Mouse (Mus musculus) yolk sac, embryonic 10.5 days (tissue): Measurements from ENCODE around the gene Olfr1440.

Experiments
- DNase-seq: peaks from one replicate; pipeline ENCODE4 v3.0.0-alpha.2; 2017; ENCODE audit warnings: low spot score

Gene Olfr1440

GRCm38 (mm10) chr19:12386979-12387378, at the start of gene Olfr1440:
Olfr1440 (plus strand) TSS chr19:12387279.
- DNase-seq, result no peak

- no peak for DNase-seq
Observed at GRCm38 (mm10) chr19:12373004-12373403, 14.1 kb upstream of the Olfr1440 start.

- DNase-seq, result no peak
Observed at GRCm38 (mm10) chr19:12374465-12375025, 12.5 kb upstream of the Olfr1440 start.

GRCm38 (mm10) chr19:12413737-12414136, 26.7 kb downstream of the Olfr1440 start:
- no peak for DNase-seq

GRCm38 (mm10) chr19:12417361-12417760, 30.3 kb downstream of the Olfr1440 start, which contains the start of gene Olfr1441:
Olfr1441 (plus strand) TSS chr19:12417433.
- DNase-seq, result no peak

GRCm38 (mm10) chr19:12418312-12418711, 31.2 kb downstream of the Olfr1440 start:
- DNase-seq, result no peak

- DNase-seq, result no peak
Observed at GRCm38 (mm10) chr19:12420555-12420954, 33.5 kb downstream of the Olfr1440 start.

GRCm38 (mm10) chr19:12421680-12422079, 34.6 kb downstream of the Olfr1440 start:
- no peak for DNase-seq

GRCm38 (mm10) chr19:12427101-12427500, 40.0 kb downstream of the Olfr1440 start:
- no peak for DNase-seq

- no peak for DNase-seq
Observed at GRCm38 (mm10) chr19:12427605-12428004, 40.5 kb downstream of the Olfr1440 start, which contains the start of gene Pfpl. Pfpl (plus strand) TSS chr19:12427905.

GRCm38 (mm10) chr19:12433033-12433432, 46.0 kb downstream of the Olfr1440 start:
- DNase-seq, result peak; percentile 22

GRCm38 (mm10) chr19:12435011-12435416, 47.9 kb downstream of the Olfr1440 start:
- DNase-seq, result no peak

- DNase-seq, result no peak
Observed at GRCm38 (mm10) chr19:12435750-12436524, 48.9 kb downstream of the Olfr1440 start.

GRCm38 (mm10) chr19:12439581-12439980, 52.5 kb downstream of the Olfr1440 start:
- no peak for DNase-seq

- no peak for DNase-seq
Observed at GRCm38 (mm10) chr19:12440103-12440725, 53.1 kb downstream of the Olfr1440 start.

- DNase-seq, result no peak
Observed at GRCm38 (mm10) chr19:12442560-12442959, 55.5 kb downstream of the Olfr1440 start.

- no peak for DNase-seq
Observed at GRCm38 (mm10) chr19:12445014-12445413, 57.9 kb downstream of the Olfr1440 start.
